Comparison of ENCODE assay signal across 24 mouse cellular contexts in the genomic region with DNA sequence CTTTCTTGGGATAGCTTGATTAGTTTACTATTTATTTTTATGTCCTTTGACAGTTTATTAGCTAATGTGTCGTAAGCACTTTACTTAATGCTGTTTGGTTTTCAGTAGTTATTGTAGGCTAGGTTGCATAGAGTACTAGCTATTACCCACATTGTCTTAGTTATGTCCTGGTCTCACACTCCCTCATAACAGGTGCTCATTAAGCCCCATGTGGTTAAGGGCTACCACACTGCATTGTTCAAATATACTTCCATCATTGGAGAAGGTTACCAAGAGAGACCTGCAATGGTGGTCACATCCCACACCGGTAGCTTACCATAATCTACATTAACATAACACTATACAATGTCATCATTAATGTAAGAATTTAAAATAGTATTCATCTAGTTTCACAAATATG.
"Had no signal": no experiment of that assay in that cellular context is flagged by ENCODE, and none has a peak within 500 bp of the region (broad histone marks: within the 10 kb centered on the region; RNA-seq: fewer than 3 reads in every experiment).

No protein-coding gene starts in this region.

- H3K27me3 ChIP-seq: limb, embryonic 12.5 days; limb, embryonic 15.5 days; liver, embryonic 12.5 days; liver, embryonic 13.5 days; liver, embryonic 15.5 days; lung, embryonic 15.5 days; megakaryocyte, embryonic 14.5 days; midbrain, embryonic 12.5 days; midbrain, embryonic 13.5 days; midbrain, embryonic 15.5 days; neural tube, embryonic 12.5 days had no signal

- DNase-seq: left cerebral cortex, postnatal 4 days; liver; liver, embryonic 13.5 days; liver, postnatal 0 days; lung, adult 2 months; lung, postnatal 10 days; lung, postnatal 14 days; lung, postnatal 4 days had no signal

- H3K36me3 ChIP-seq: limb, embryonic 10.5 days; limb, embryonic 12.5 days; limb, embryonic 13.5 days; limb, embryonic 15.5 days; liver, embryonic 12.5 days; liver, embryonic 13.5 days; liver, embryonic 15.5 days; lung, embryonic 15.5 days; midbrain, embryonic 10.5 days; midbrain, embryonic 12.5 days; midbrain, embryonic 13.5 days; midbrain, embryonic 15.5 days; neural tube, embryonic 12.5 days had no signal

- H3K4me2 ChIP-seq: limb, embryonic 12.5 days; limb, embryonic 13.5 days; limb, embryonic 15.5 days; liver, embryonic 11.5 days; liver, embryonic 12.5 days; liver, embryonic 13.5 days; liver, embryonic 15.5 days; lung, embryonic 14.5 days; lung, embryonic 15.5 days; midbrain, embryonic 11.5 days; midbrain, embryonic 12.5 days; midbrain, embryonic 13.5 days; midbrain, embryonic 15.5 days; neural tube, embryonic 12.5 days had no signal

- H3K4me3 ChIP-seq: limb, embryonic 10.5 days; limb, embryonic 12.5 days; limb, embryonic 13.5 days; limb, embryonic 15.5 days; liver, embryonic 12.5 days; liver, embryonic 13.5 days; liver, embryonic 15.5 days; lung, embryonic 15.5 days; megakaryocyte, embryonic 14.5 days; midbrain, embryonic 10.5 days; midbrain, embryonic 12.5 days; midbrain, embryonic 13.5 days; midbrain, embryonic 15.5 days; neural tube, embryonic 12.5 days had no signal
